Mouse (Mus musculus): ENCODE results near the gene Usp19.

DNA sequence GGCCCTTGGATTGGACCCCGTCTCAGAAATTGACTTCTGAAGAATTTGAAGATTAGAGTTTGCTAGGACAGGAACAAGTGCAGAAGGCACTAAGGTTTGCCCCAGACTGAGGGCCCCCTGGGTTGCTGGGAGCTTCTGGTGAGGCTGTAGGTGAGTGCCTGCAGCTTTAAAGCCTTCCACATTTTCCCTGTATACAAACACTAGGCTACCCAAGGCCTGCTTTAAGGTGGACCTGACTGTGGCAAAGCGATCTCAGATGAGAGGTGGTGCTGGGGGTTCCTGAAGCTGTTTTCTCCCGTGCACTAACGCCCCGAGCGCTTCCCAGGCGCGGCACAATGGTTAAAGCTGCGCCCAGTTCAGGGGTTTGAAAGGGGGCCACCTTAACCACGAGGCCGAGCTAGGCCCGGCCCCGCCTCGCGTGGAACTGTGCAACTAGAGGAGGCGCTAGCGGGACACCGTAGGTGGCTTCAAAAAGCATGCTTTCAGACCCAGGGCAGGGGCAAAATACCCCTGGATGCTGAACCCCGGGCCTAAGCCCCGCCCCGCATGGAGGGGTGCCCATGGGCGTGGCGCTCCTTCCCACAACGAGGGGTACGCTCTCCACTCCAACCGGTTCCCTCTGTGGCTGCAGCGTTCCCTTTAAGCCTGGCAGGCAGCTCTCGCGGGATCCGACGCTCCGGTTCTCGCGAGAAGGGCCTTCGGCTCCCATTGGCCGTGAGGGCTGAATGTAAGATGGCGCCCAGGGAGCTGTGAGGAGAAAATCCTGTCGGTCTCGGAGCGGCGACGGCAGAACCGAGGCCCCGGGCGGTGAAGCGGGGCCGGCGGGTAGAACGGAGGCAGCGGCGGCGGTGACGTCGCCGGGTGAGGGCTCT, 26.2 kb downstream of the Usp19 start, which contains the start of gene Qrich1:
- no peak for TF ChIP-seq CTCF (IDR thresholded peaks at IDR 0.05; ENCODE audit: low read depth, low read length)
- TF ChIP-seq GATA2 (IDR thresholded peaks at IDR 0.05; ENCODE audit: borderline replicate concordance, low read depth, low read length): no peak
- TF ChIP-seq TAL1 (conservative IDR thresholded peaks at IDR 0.05; ENCODE audit: low read depth, low read length): no peak
- no peak for TF ChIP-seq POLR2AphosphoS5 (IDR thresholded peaks at IDR 0.05; ENCODE audit: insufficient replicate concordance, low read depth, low read length)
- no peak for TF ChIP-seq GATA1 (IDR thresholded peaks at IDR 0.05; ENCODE audit: borderline replicate concordance, low read length)

Measured in G1E (cell line).